Mouse (Mus musculus) spleen, adult 2 months (tissue): ENCODE results near the gene Ythdf1.

ENCODE experiments used
- CTCF ChIP-seq: fragments of 200-500 bp; IDR thresholded peaks from 2 replicates; pipeline ENCODE4 v1.5.1; 2011; ENCODE audit warnings: mild to moderate bottlenecking, inconsistent platforms; ENCODE audit not compliant: insufficient read depth, insufficient read length, insufficient replicate concordance; ENCODE audit errors: extremely low read depth
- POLR2A ChIP-seq: fragments of 200-500 bp; IDR thresholded peaks from 2 replicates; pipeline ENCODE4 v1.6.1; 2011; ENCODE audit warnings: low read depth, low read length, inconsistent platforms

DNA sequence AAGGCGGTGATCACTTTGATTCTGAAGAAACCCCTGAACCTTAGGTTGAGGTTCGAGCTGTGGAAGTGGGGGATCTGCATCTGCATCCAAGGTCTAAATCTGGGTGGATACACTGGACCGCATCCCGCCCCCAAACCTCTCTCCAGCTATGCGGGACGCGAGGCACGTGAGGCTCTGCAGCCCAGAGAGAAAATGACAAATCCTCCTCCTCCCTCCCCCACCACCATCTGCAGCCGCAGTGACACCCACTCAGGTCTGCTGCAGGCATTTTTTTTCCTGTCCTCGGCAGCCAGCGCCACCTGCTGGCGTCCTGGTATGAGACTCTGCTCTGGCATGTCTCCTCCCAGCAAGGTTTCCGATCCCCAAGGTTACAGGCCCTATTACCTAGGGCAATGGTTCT is 26.0 kb downstream of the Ythdf1 start:
- TF ChIP-seq CTCF (peak; percentile 63; the same call in 1 of the 2 replicates), POLR2A (no peak)
